Mouse (Mus musculus) cortical plate, adult 2 months (tissue): ENCODE results near the gene Eef1a2.

Experiments used
- CTCF ChIP-seq: fragments of 200-500 bp; IDR thresholded peaks from 2 replicates; pipeline ENCODE4 v1.5.1; 2011; ENCODE audit warnings: mild to moderate bottlenecking, control low read depth, low read length; ENCODE audit not compliant: insufficient read depth; ENCODE audit errors: extremely low read depth
- POLR2A ChIP-seq: fragments of 200-500 bp; IDR thresholded peaks from 2 replicates; pipeline ENCODE4 v1.6.1; 2011; ENCODE audit warnings: mild to moderate bottlenecking, low read length, control low read depth; ENCODE audit not compliant: insufficient read depth; ENCODE audit errors: extremely low read depth

GRCm38 (mm10) chr2:181150281-181150680, 6.5 kb downstream of the Eef1a2 start:
- TF ChIP-seq POLR2A (0 out of 2 replicates have a peak, but pooled peaks have one; percentile 23), CTCF (no peak)
